Mouse (Mus musculus): ENCODE results near the gene Gtf2ird2.
A peak's percentile ranks its signal among the peaks of the same experiment; 100 is the strongest.

The Gtf2ird2 gene

DNA sequence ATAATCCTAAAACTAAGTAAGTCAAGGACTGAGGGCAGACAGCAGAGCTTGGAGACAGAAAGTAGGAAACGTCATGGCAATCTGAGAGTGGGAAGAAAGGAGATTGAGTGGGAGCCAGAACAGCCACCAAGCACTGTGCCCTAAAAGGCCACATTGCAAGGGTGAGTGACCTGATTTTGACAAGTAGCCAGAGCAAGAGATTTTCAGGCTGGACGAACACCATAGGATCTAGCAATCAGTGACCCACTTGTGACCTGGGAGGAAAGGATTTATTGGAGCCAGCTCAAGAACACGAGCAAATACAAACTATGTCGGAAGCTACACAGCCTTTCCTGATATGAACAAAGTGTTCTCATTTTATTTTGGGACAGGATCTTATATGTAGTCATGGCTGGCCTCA, 1.1 kb upstream of the Gtf2ird2 start:
- DNase-seq (ENCODE audit: low spot score in 2 of 2), result no peak

GRCm38 (mm10) chr5:134183162-134183561, 657 bp upstream of the Gtf2ird2 start:
- no peak for DNase-seq (ENCODE audit: low spot score in 2 of 2)

- DNase-seq (ENCODE audit: low spot score in 2 of 2), result no peak
Measured at GRCm38 (mm10) chr5:134186059-134186458, 2.2 kb downstream of the Gtf2ird2 start.

DNA sequence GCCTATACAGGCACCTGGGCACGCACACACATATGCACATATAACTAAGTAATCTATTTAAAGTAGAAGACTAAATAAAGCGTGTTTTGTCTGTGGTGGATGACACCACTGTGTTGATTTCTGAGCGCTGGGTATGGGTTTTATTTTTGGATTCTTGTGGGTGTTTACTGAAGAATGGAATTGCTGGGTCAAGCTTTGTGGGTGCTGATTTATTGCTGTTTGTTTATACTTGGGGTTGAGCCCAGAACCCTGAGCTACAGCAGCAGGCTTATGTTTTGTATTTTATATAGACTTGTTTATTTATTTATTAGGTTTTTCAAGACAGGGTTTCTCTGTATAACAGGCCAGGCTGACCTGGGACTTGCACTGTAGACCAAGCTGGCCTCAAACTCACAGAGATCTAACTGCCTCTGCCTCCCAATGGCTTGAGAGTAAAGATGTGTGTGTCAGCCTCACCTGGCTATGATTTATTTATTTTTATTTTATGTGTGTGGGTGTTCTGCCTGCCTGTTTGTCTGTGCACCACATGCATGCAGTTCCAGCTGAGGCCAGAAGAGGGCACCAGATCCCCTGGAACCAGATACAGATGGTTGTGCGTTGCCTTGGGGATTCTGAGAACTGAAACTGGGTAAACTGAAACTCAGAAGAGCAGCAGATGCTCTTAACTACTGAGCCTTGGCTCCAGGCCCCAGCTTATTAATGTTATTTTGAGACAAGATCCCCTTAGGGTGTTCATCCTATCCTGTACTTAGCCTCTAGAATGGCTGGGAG, 3.3 kb downstream of the Gtf2ird2 start:
- DNase-seq (ENCODE audit: low spot score in 2 of 2), result peak in 1 of 2 experiments; percentile 30

DNA sequence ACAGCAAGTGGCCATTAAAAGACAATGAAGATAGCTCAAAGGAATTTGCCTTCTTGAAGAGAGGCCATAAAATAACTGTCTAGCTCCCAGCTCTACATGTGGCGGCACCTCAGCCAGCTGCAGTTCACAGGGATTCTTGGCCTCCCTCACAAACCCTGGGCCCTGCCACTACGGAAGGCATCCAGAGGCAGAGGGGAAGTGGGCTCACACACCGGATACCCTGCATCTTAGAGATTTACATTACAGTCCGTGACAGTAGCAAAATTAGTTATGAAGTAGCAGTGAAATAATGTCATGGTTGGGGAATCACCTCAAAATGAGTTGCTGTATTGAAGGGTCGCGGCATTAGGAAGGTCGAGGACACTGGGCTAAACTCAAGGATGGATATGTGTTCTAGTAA, 4.8 kb downstream of the Gtf2ird2 start:
- no peak for DNase-seq (ENCODE audit: low spot score in 2 of 2)

DNA sequence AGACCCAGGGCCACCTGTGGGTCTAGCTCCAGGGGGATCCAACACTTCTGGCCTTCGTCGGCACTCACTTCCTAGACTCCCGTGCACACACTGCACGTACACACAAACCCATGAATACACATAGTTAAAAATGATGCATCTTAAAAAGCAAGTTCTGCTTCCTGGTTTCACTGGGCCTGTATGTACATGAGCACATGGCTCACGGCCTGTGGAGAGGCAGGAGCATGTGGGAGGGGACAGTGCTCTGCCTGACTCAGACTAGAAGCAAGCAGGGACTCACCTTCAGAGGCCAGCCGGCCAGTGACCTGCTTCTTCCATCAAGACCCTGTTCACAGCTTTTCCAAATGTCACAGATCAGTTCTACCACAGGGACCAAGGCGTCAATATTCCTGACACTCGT, 9.8 kb downstream of the Gtf2ird2 start:
- DNase-seq (ENCODE audit: low spot score in 2 of 2), result no peak

- no peak for DNase-seq (ENCODE audit: low spot score in 2 of 2)
Measured at GRCm38 (mm10) chr5:134206721-134207120, 22.9 kb downstream of the Gtf2ird2 start.

DNA sequence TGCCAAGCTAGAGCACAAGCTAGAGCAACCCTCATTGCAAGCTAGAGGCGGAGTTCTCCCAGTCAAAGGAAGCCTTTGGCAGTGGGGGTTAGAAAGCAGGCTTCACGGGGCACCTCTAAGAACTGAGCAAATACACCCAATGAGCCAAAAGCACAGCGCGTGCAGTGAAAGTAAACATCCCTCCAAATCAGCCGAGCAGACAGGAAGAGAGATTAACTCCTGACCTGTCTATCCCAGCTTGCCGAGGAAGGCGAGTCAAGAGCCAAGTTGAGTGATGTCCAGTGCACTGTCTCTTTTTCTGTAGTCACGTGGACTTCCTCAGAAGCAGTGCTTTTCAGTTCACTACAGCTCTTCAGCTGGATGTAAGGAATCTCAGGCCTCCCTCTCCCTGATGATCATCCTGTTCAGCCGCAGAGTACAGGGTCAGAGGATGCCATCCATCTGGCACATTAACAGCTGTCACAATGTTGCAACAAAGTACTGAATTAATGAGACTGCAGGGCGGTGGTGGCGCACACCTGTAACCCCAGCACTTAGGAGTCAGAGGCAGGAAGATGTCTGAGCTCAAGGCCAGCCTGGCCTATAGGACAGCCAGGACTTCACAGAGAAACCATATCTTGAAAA, 26.2 kb downstream of the Gtf2ird2 start:
- DNase-seq (ENCODE audit: low spot score in 2 of 2), result no peak

DNA sequence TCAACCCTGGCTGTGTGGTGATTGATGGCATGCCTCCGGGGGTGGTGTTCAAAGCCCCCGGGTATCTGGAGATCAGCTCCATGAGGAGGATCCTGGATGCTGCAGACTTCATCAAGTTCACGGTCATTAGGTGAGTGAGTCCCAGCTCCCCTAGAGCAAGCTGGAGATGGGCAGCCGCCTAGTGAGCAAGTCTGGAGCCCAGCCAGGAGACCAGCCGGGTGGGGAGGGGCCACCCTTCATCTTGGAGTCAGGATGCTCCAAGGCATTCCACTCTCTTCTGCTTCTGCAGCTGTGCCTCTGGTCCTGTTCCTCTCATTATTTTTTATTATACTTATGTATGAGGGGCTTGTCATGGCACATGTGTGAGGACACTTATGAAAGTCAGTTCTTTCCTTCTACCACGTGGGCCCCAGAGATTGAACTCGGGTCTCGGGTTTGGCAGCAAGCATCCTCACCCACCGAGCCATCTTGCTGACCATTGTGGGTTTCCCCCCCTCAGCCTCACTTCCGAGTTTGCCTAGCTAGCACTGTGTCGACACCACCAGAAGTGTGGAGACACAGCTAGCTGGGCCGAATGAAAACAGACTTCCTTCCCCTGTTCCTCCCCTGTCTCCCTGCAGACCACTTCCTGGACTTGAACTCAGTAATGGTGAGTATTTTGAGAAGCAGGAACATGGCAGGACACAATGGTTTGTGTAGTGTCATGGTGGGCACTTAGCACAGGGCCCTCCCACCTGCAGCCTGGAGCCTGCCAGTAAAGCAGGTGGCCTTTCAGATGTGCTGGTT, 30.4 kb downstream of the Gtf2ird2 start:
- no peak for DNase-seq (ENCODE audit: low spot score in 2 of 2)

- DNase-seq (ENCODE audit: low spot score in 2 of 2), result no peak
Measured at GRCm38 (mm10) chr5:134217900-134218299, 34.1 kb downstream of the Gtf2ird2 start.

- DNase-seq (ENCODE audit: low spot score in 2 of 2), result no peak
Measured at GRCm38 (mm10) chr5:134221278-134221677, 37.5 kb downstream of the Gtf2ird2 start.

DNA sequence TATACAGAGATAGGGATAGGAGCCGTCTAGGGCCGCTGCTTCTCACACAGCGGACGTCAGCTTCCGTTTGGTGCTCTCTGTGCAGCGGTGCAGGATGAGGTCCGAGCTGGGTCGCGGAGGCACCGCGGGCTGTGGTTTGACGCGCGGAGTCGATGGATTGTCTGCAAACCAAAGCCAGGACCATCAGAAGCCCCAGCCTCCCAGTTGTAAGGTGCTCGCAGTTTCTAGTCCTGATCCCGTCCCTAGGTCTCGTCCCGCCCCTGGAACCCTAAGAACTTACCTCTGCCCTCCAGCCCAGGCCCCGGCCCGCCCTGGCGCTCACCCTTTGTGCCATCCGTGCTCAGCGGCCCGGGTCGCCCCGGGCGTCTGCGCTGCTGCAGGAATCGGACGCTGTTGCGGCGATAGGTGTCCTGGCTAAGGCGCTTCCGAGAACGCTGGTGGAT, 37.9 kb downstream of the Gtf2ird2 start:
- DNase-seq (ENCODE audit: low spot score in 2 of 2), result no peak

DNA sequence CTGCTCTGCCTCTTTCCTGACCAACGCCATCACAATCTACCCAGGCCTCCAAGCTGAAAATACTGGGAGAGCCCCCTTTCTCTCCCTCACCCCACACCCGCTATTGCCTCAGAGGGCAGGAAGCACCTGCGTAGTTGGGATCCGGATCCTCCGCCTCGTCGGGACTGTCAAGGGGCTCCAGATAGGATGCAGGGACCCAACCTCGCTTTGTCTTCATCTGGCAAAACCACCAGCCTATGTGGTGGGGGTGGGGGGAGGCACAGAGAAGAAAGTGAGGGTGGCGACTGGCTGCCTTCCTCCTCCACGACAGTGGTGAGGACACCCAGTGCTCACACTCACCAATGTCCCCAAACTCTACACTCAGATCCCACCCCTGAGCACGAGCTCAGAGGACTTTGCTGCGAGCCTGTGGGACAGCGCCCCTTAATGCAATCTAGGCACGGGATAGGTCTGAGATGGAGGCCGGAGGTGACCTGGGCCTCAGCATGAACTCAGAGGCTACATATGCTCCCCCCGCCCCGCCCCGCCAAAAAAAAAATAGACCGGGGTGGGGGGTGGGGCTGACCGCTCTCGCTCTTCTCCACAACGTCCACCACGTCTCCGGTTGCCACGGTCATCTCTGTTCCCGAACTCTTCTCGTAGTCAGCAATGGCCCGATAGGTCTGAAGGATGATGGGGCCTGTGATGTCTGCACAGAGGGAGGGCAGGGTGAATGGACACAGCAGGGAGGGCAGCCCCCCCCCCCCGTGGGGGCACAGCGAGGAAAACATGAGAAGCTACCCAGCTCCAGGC, 41.5 kb downstream of the Gtf2ird2 start:
- no peak for DNase-seq (ENCODE audit: low spot score in 2 of 2)

DNA sequence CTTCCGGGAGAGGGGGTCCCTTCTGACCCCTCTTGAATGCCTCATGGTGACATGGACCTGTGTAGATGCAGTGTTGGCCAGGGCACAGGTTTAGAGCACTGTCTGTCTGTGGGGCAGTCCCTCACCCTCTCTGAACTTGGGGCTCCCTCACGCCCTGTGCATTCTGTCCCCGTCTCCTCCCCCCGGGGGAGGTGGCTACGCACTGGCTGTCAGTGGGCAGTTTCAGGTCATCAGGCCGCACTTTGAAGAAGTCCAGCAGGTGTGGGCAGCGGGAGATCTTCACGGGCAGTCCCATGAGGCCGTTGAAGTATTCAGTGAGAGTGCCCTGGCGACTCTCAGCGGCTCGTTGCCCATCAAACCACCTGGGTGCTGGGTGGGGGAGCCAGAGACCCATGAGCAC, 43.1 kb downstream of the Gtf2ird2 start:
- DNase-seq (ENCODE audit: low spot score in 2 of 2), result no peak

- DNase-seq (ENCODE audit: low spot score in 2 of 2), result no peak
Measured at GRCm38 (mm10) chr5:134227574-134228248, 43.9 kb downstream of the Gtf2ird2 start.

DNA sequence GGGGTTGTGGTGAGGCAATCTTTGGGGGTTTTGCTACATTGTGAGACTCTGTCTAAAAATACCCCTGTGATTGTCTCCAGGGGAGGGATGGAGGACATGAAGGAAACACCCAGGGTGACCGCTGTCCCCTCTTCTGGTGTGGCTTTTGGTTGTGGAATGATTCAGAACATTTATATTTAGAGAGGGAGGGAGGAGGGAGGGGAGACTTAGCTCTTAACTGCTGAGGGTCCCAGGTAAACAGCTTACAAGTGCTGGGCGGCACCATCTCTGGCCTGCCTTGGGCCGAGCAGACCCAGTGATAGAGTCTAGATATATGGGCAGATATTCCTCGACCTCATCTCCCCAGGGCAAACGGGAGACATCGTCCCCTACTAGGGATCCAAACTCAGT, 44.4 kb downstream of the Gtf2ird2 start:
- no peak for DNase-seq (ENCODE audit: low spot score in 2 of 2)

- no peak for DNase-seq (ENCODE audit: low spot score in 2 of 2)
Measured at GRCm38 (mm10) chr5:134229391-134229790, 45.6 kb downstream of the Gtf2ird2 start, which contains the start of gene Ncf1. Gene Ncf1, minus strand, starts transcription at chr5:134229625.

GRCm38 (mm10) chr5:134231376-134231775, 47.6 kb downstream of the Gtf2ird2 start:
- no peak for DNase-seq (ENCODE audit: low spot score in 2 of 2)

- no peak for DNase-seq (ENCODE audit: low spot score in 2 of 2)
Measured at GRCm38 (mm10) chr5:134232111-134232510, 48.3 kb downstream of the Gtf2ird2 start.

- no peak for DNase-seq (ENCODE audit: low spot score in 2 of 2)
Measured at GRCm38 (mm10) chr5:134232568-134232967, 48.7 kb downstream of the Gtf2ird2 start.

GRCm38 (mm10) chr5:134233244-134233651, 49.4 kb downstream of the Gtf2ird2 start:
- no peak for DNase-seq (ENCODE audit: low spot score in 2 of 2)

Measured in frontal cortex, postnatal 14 days (tissue).